Mouse (Mus musculus): ENCODE measurements at regions not wholly inside any gene's neighbourhood (a gene's known extent, or its start where the extent isn't known, plus 50 kb on each side); places are given as distances from the start of the nearest gene placed in this dataset.

- no peak for TF ChIP-seq CTCF (IDR thresholded peaks at IDR 0.05; ENCODE audit: insufficient read depth, low read depth, low read length)
- TF ChIP-seq POLR2A (IDR thresholded peaks at IDR 0.05; ENCODE audit: insufficient read depth, low read depth, low read length), result no peak
Measured at GRCm38 (mm10) chr9:43419993-43420715, 109.5 kb downstream of the Trim29 start.
